Mouse (Mus musculus): ENCODE measurements at regions not wholly inside any gene's neighbourhood (a gene's known extent, or its start where the extent isn't known, plus 50 kb on each side); places are given as distances from the start of the nearest gene placed in this dataset.

DNA sequence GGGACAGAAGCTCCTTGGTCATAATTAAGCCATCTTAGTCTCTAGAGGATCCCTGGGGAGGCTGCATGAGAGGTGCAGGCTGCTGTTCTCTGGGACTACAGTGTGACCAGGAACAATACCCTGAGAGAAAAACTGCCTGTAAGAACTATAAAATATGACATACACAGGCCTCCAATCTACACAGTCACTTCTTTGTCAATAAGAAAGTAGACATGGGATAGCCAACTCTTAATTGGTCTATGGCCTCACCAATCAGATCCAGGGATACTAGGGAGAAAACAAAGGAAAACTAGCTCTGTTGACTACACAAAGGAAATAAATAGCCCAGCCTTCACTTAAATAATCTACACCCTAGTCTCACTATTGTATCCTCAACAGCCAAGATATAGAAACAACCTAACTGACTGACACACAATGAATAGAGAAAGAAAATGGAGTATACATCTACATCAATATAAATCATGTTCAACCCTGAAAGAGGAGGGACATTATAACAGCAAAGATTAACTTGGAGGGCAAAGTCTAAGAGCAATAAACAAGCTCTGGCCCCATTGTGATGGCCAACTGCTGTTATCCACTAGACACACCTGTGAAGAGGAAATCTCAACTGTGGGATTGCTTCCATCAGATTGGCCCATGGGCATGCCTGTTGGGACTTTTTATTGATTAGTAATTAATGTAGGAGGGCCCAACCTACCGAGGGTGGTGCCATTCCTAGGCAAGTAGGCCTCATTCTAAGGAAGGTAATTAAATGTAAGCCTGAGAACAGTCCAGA, 166.6 kb upstream of the Mgmt start:
- ATAC-seq (ENCODE audit: extremely low read depth, insufficient number of reproducible peaks, low FRiP score, poor library complexity, severe bottlenecking), result no peak

GRCm38 (mm10) chr7:136742171-136742570, 152.2 kb upstream of the Mgmt start:
- no peak for ATAC-seq (ENCODE audit: extremely low read depth, insufficient number of reproducible peaks, low FRiP score, poor library complexity, severe bottlenecking)

DNA sequence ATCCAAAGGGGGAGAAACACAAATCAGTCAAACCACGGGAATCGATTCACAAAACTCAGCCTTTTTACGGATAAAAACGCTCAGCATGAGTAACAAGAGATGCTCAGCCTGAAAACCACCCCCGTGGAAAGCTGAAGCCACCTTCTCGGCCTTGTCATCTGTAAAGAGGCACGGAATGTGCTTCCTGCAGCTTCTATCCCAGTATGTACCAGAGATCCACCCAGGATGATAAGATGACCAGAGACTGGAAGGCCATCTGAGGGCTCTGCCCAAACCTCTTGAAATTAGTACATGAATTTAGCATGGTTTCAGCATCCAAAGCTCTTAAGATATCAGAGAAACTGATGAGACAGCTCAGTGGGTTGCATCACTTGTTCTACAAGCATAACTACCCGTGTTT, 149.0 kb upstream of the Mgmt start:
- no peak for ATAC-seq (ENCODE audit: extremely low read depth, insufficient number of reproducible peaks, low FRiP score, poor library complexity, severe bottlenecking)

- ATAC-seq (ENCODE audit: extremely low read depth, insufficient number of reproducible peaks, low FRiP score, poor library complexity, severe bottlenecking), result no peak
Observed at GRCm38 (mm10) chr7:136751477-136751876, 142.9 kb upstream of the Mgmt start.

GRCm38 (mm10) chr7:136754821-136755220, 139.6 kb upstream of the Mgmt start:
- no peak for ATAC-seq (ENCODE audit: extremely low read depth, insufficient number of reproducible peaks, low FRiP score, poor library complexity, severe bottlenecking)

GRCm38 (mm10) chr7:136765026-136765425, 129.4 kb upstream of the Mgmt start:
- no peak for ATAC-seq (ENCODE audit: extremely low read depth, insufficient number of reproducible peaks, low FRiP score, poor library complexity, severe bottlenecking)

DNA sequence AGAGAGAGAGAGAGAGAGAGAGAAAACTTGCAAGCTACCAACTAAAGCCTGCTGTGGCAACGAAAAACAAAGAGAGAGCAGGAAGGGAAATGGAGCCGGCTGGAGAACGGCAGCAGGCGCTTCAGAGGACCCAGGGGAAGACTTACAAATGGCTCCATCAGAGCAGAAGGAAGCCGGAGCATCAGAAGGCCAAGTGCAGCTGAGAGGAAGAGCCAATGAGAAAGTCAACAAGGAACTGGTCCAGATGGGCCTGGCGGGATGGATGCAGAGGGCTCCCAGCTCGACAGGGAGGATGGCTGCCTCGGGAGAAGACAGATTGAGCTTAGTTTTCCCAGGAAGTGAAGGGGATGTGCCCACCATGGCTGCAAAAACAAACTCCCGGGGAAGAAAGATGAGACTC, 127.2 kb upstream of the Mgmt start:
- no peak for ATAC-seq (ENCODE audit: extremely low read depth, insufficient number of reproducible peaks, low FRiP score, poor library complexity, severe bottlenecking)

DNA sequence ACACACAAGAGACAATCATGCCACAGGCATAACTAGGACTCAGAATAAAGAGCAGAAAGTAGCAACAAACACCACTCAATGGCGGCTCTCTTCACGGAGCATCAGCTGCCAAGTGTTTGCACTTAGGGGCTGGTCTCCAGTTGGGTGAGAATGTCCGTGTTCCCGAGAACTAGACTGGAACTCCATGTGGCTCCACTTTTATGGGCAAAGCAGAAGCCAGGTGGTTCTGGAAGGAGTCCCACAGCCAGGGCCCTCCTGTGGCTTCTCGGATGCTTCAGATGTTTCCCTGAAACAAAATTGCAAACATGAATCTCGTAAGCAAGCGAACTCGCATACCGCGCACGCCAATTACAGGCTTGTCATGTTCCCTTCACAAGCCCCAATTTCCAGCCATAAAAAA, 113.7 kb upstream of the Mgmt start:
- no peak for ATAC-seq (ENCODE audit: extremely low read depth, insufficient number of reproducible peaks, low FRiP score, poor library complexity, severe bottlenecking)

DNA sequence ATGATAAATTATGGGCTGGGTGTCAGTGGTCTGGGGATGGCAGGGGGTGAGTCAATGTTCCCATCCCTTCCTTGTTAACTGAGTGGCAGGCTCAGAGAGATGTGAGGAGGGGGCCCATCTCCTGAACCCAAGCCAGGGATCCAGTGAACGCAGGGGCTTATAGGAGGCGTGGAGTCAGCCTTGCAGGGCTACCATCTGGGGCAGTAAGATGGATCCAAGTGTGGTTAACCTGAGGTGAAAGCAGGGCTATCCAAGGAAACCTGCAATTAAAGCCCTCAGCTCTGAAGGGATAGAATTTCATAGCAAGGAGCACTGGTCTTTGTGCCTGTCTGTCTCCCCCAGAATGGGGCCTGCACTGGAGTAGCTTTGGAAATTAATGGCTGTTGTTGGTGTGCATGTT, 103.3 kb upstream of the Mgmt start:
- ATAC-seq (ENCODE audit: extremely low read depth, insufficient number of reproducible peaks, low FRiP score, poor library complexity, severe bottlenecking), result no peak

DNA sequence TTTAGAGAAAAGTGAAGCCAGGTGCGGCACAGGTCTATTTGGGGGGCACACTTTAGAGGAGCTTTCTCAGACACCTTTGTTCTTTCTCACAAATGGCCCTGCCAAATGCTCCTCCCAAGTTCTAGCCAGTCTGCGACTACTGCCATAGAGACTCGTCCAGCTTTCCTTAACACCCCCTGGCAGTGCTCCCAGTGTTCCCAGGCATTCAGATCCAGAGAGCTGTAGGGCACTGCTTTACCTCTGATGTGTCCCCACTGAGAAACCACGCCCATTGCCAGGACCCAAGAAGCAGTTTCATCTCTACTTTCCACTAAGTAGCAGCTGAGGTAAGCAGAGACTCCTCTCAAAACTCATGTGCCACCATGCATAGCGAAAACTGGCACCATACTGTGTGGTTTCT, 102.3 kb upstream of the Mgmt start:
- ATAC-seq (ENCODE audit: extremely low read depth, insufficient number of reproducible peaks, low FRiP score, poor library complexity, severe bottlenecking), result no peak

DNA sequence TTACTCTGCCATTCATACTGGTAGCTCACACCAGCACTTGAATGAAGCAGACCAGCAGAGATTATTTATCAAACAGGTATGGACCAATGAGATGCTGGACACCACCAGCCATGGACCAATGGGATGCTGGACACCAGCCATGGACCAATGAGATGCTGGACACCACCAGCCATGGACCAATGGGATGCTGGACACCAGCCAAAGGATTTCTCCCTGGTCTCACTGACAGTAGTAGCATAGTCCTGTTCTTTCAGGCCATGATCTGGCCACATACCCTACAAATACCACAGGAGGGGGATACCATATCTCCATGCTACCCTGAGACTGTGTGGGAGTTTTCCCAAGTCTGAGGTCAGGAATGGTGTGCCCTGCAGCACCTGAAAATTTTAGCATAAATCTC, 98.0 kb upstream of the Mgmt start:
- no peak for ATAC-seq (ENCODE audit: extremely low read depth, insufficient number of reproducible peaks, low FRiP score, poor library complexity, severe bottlenecking)

GRCm38 (mm10) chr7:136797780-136798435, 96.5 kb upstream of the Mgmt start:
- ATAC-seq (ENCODE audit: extremely low read depth, insufficient number of reproducible peaks, low FRiP score, poor library complexity, severe bottlenecking), result no peak

DNA sequence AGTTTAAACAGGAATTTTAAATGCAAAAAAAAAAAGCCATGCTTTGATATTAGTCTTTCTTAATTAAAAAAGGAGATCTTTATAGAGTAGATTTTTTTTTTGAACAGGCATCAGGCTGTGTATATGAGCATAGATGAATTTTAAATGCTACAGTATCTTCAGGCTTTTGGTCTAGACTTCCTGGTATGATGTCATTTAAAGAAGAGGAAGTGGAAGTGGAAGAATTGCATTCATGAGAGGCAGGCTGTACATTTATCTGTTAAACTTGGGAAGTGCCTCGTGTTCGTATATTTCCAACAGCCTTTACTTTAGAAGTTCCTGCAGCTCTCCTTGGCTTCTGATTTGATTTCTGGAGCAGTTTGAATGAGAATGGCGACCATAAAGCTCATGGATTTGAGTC, 95.8 kb upstream of the Mgmt start:
- no peak for ATAC-seq (ENCODE audit: extremely low read depth, insufficient number of reproducible peaks, low FRiP score, poor library complexity, severe bottlenecking)

GRCm38 (mm10) chr7:136807101-136807500, 87.3 kb upstream of the Mgmt start:
- ATAC-seq (ENCODE audit: extremely low read depth, insufficient number of reproducible peaks, low FRiP score, poor library complexity, severe bottlenecking), result no peak

DNA sequence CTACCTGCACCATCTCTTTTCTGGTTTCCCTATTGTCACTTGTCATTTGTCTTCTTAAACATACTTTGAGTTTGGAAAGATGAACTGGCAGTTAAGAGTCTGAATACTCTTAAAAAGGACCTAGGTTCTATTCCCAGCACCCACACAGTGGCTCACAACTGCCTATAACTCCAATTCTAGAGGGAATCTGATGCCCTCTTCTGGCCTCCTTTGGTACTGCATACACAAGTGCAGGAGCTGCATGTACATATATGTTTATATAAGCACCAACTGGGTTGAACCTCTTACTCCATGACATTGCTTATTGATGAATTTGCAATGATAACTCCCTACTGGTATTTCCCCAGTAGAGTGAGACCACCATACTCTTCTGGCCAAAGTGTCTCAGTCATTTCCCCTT, 86.4 kb upstream of the Mgmt start:
- no peak for ATAC-seq (ENCODE audit: extremely low read depth, insufficient number of reproducible peaks, low FRiP score, poor library complexity, severe bottlenecking)

DNA sequence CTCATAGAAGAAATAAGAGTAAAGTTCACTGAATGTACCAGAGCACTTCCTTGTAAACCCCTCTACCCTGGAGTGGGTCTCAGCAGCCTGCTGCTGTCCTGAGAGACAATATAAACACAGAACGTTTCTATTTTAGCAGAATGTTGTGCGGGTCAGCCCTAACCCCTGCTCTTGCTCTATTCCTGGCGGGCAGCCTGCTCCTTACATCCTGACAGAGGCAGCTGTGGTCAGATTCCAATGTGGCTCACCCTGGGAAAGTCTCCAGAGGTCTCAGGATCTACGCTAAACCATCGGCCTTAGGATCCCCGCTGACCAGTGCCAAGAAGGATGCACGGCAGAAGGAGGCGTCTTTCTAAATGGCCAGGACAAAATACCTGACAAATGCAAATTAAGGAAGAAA, 84.8 kb upstream of the Mgmt start:
- no peak for ATAC-seq (ENCODE audit: extremely low read depth, insufficient number of reproducible peaks, low FRiP score, poor library complexity, severe bottlenecking)

- ATAC-seq (ENCODE audit: extremely low read depth, insufficient number of reproducible peaks, low FRiP score, poor library complexity, severe bottlenecking), result no peak
Observed at GRCm38 (mm10) chr7:136813691-136814325, 80.6 kb upstream of the Mgmt start.

- ATAC-seq (ENCODE audit: extremely low read depth, insufficient number of reproducible peaks, low FRiP score, poor library complexity, severe bottlenecking), result no peak
Observed at GRCm38 (mm10) chr7:136814751-136815150, 79.7 kb upstream of the Mgmt start.

- no peak for ATAC-seq (ENCODE audit: extremely low read depth, insufficient number of reproducible peaks, low FRiP score, poor library complexity, severe bottlenecking)
Observed at GRCm38 (mm10) chr7:136820291-136820690, 74.1 kb upstream of the Mgmt start.

DNA sequence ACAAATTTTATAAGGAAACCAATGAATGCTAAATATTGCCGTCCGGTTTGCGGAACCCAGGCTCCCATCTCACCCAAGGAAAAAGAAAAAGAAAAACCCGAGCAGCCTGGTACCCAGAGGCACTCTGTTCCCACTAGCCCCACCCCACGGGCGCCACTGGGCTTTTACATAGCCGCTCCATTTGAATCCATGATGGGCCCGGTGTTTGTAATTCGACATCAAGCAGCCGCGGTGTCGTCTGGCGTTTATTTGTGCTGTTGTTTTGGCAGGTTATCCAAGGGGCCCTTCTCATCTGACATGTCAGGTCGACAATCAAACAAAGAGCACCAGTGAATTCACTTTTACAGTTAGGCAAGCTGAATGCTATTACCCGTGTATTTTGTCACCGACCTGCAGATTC, 68.8 kb upstream of the Mgmt start:
- ATAC-seq (ENCODE audit: extremely low read depth, insufficient number of reproducible peaks, low FRiP score, poor library complexity, severe bottlenecking), result no peak
